Mouse (Mus musculus): ENCODE data around the gene Phf19. TPM values are rescaled to one million over a fixed set of nuclear protein-coding genes. Genes with fewer than 3 reads are reported as not detected.

The Phf19 gene
- polyA plus RNA-seq, 1 experiment from 2014 or later, result 1.3 TPM

DNA sequence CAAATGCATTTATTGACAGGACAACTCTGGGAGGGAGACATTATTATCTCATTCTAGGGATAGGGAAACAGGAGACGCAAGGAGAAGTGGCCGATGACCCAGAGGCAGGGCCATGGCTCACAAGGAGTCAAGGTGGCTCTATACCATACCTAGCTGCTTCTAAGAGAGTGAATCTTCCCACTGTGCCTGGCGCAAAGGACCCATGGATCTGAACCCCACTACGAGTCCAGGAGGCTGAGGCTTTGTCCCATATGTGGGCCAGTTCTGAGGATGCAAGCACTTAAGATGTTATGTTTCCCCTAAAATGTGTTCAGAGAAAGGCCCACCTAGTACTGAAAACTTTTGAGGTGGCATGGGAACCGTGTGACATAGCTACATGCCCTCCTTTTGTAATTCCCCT is 2.0 kb downstream of the Phf19 start:
- Histone ChIP-seq H3K9me3 (ENCODE audit: low read length) (no peaks in the 10 kb centered on the region), H3K27me3 (replicated peaks; ENCODE audit: insufficient read depth, low read length) (no peaks in the 10 kb centered on the region), H3K4me1 (ENCODE audit: insufficient read depth, low read depth, low read length) (peaks cover 11% of the 10 kb centered on the region), H3K27ac (ENCODE audit: low read length) (no peak overlapping the region), H3K36me3 (ENCODE audit: insufficient read depth, low read length) (no peaks in the 10 kb centered on the region), H3K9ac (replicated peaks; ENCODE audit: low read depth) (no peak overlapping the region), H3K4me2 (replicated peaks; ENCODE audit: low read depth, low read length) (no peak overlapping the region), H3K4me3 (ENCODE audit: low read depth, low read length) (no peak overlapping the region)
- WGBS, result 84% methylated on average over 5 of the region's 5 CpGs
- DNase-seq (ENCODE audit: low spot score) (no peak), ATAC-seq (no peak)
- TF ChIP-seq EP300 (IDR thresholded peaks at IDR 0.05) (no peak), CTCF (IDR thresholded peaks at IDR 0.05) (no peak)

DNA sequence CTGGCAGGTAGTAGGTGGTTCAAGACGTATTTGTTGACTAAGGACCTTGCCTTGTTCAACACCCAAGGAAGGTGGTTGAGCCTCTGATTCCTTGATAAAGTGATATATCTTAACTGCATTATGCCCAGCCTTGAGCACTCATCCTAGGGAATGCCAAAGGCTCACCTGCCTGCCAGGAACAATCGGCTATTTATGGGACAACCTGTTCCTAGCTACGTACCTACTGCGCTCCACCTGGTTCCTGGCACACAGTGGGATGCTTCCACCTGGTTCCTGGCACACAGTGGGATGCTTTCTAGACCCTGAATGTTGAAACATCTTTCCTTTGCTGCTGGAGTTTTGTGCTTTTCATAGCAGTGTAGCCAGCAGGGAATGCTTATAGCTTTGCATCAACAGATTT is 4.1 kb downstream of the Phf19 start:
- no peak for DNase-seq (ENCODE audit: low spot score)
- H3K27ac ChIP-seq (ENCODE audit: low read length), result no peak overlapping the region
- H3K4me1 ChIP-seq (ENCODE audit: insufficient read depth, low read depth, low read length), result peaks cover 9% of the 10 kb centered on the region
- WGBS, result 90% methylated on average over 4 of the region's 4 CpGs
- no peak overlapping the region for H3K4me2 ChIP-seq (replicated peaks; ENCODE audit: low read depth, low read length)
- no peaks in the 10 kb centered on the region for H3K36me3 ChIP-seq (ENCODE audit: insufficient read depth, low read length)
- no peak for ATAC-seq
- no peak overlapping the region for H3K9ac ChIP-seq (replicated peaks; ENCODE audit: low read depth)
- H3K27me3 ChIP-seq (replicated peaks; ENCODE audit: insufficient read depth, low read length), result no peaks in the 10 kb centered on the region
- no peak overlapping the region for H3K4me3 ChIP-seq (ENCODE audit: low read depth, low read length)
- no peaks in the 10 kb centered on the region for H3K9me3 ChIP-seq (ENCODE audit: low read length)
- TF ChIP-seq CTCF (IDR thresholded peaks at IDR 0.05), result no peak

DNA sequence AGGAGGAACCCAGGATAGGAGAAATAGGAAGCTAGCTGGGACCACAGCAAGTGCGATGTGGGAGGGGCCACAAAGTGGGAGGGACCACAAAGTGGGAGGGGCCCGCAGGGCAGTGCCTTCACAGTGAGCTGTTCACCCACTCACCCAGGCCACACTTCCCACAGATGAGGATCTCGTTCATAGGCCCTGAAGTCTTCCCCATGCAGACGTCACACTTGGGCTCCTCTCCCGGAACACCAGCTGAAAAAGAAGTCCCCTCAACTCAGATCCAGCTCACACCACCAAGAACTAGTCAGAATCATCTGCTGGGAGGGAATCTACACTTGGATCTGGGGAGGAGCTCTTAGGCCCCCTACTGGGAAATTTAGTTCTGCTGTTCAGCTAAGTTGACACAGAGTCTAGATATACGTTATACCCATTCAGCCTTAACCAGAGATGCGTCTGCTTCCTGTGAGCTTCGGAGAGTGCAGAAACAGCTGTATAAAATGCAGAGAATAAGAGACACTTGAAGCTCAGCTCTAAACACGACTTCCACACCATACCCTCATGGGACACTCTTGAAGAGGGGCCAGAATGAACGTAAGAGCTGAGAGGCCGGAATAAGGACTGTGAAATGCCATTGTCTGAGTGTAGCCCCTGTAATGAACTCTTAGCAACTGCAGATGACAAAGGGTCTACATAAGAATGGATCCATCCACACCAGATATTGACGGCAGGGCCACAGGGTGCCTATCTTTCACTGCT is 6.8 kb downstream of the Phf19 start:
- Histone ChIP-seq H3K9ac (replicated peaks; ENCODE audit: low read depth) (no peak overlapping the region), H3K4me3 (ENCODE audit: low read depth, low read length) (no peak overlapping the region), H3K36me3 (ENCODE audit: insufficient read depth, low read length) (no peaks in the 10 kb centered on the region), H3K4me1 (ENCODE audit: insufficient read depth, low read depth, low read length) (peaks cover 14% of the 10 kb centered on the region), H3K9me3 (ENCODE audit: low read length) (no peaks in the 10 kb centered on the region), H3K27me3 (replicated peaks; ENCODE audit: insufficient read depth, low read length) (no peaks in the 10 kb centered on the region), H3K27ac (ENCODE audit: low read length) (no peak overlapping the region), H3K4me2 (replicated peaks; ENCODE audit: low read depth, low read length) (no peak overlapping the region)
- TF ChIP-seq CTCF (IDR thresholded peaks at IDR 0.05) (peak; percentile 55), EP300 (IDR thresholded peaks at IDR 0.05) (no peak)
- peak; percentile 87 for DNase-seq (ENCODE audit: low spot score)
- no peak for ATAC-seq
- WGBS, result 46% methylated on average over 12 of the region's 12 CpGs

DNA sequence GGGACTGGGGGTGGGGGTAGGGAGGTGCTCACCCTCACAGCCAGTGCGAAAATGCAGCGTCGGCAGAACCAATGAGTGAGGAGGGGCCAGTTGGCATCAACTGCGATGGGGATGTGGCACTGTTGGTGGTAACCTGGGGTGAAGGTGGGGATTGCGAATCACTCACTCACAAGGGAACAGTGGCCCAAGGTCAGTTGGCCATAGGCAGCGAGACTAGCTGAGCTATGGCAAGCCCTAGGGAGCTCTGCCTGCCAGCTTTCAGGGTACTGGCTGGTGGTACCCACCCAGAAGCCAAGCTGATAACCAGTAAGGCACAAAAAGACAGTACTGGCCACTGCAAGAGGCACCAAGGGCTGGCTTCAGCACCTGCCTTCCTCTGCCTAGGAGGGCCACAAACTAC is 7.4 kb downstream of the Phf19 start:
- no peak overlapping the region for H3K27ac ChIP-seq (ENCODE audit: low read length)
- ATAC-seq (no peak), DNase-seq (ENCODE audit: low spot score) (no peak)
- H3K9me3 ChIP-seq (ENCODE audit: low read length), result no peaks in the 10 kb centered on the region
- H3K4me2 ChIP-seq (replicated peaks; ENCODE audit: low read depth, low read length), result no peak overlapping the region
- H3K27me3 ChIP-seq (replicated peaks; ENCODE audit: insufficient read depth, low read length), result no peaks in the 10 kb centered on the region
- H3K36me3 ChIP-seq (ENCODE audit: insufficient read depth, low read length), result no peaks in the 10 kb centered on the region
- peaks cover 14% of the 10 kb centered on the region for H3K4me1 ChIP-seq (ENCODE audit: insufficient read depth, low read depth, low read length)
- 69% methylated on average over 6 of the region's 6 CpGs for WGBS
- H3K4me3 ChIP-seq (ENCODE audit: low read depth, low read length), result no peak overlapping the region
- no peak overlapping the region for H3K9ac ChIP-seq (replicated peaks; ENCODE audit: low read depth)
- TF ChIP-seq CTCF (IDR thresholded peaks at IDR 0.05) (no peak), EP300 (IDR thresholded peaks at IDR 0.05) (no peak)

DNA sequence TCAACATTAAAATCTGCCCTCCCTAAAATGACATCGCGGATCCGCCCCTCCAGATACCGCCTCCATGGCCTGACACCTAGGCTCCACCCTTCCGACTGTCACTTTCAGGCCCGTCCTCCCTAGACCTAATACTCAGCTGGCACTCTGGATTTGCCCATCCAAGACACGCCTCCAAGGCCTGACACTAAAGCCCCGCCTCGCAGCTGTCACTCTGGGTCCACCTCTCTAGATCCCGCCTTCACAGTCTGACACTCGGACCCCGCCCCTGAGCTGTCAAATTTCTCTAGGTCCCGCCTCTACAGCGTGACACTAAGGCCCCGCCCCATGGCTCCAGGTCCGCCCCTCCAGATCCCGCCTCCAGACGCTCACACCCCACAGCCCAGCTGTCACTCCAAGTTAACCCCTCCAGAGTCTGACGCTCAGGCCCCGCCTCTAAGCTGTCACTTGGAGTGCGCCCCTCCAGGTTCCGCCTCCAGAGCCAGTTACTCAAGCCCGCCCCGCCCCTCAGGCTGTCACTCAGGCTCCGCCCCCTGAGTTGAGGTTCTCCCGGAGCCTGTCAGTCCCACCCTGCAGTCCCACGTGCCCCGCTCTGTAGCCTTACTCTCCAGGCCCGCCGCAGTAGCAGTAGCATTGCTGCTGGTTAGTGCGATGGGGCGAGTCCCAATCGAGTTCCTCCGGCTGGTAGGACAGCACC is 8.8 kb downstream of the Phf19 start:
- no peak overlapping the region for H3K9ac ChIP-seq (replicated peaks; ENCODE audit: low read depth)
- peaks cover 14% of the 10 kb centered on the region for H3K4me1 ChIP-seq (ENCODE audit: insufficient read depth, low read depth, low read length)
- H3K4me2 ChIP-seq (replicated peaks; ENCODE audit: low read depth, low read length), result peak overlapping the region; percentile 52
- ATAC-seq, result peak; percentile 93
- DNase-seq (ENCODE audit: low spot score), result peak; percentile 100
- peak overlapping the region; percentile 2; the same call in 1 of the 2 replicates for H3K4me3 ChIP-seq (ENCODE audit: low read depth, low read length)
- peak overlapping the region; percentile 74 for H3K27ac ChIP-seq (ENCODE audit: low read length)
- 2% methylated on average over 32 of the region's 34 CpGs for WGBS
- no peaks in the 10 kb centered on the region for H3K27me3 ChIP-seq (replicated peaks; ENCODE audit: insufficient read depth, low read length)
- TF ChIP-seq CTCF (IDR thresholded peaks at IDR 0.05) (no peak; the same call in 1 of the 2 replicates), EP300 (IDR thresholded peaks at IDR 0.05) (peak; percentile 39; the same call in 1 of the 2 replicates)
- H3K9me3 ChIP-seq (ENCODE audit: low read length), result no peaks in the 10 kb centered on the region
- H3K36me3 ChIP-seq (ENCODE audit: insufficient read depth, low read length), result no peaks in the 10 kb centered on the region

DNA sequence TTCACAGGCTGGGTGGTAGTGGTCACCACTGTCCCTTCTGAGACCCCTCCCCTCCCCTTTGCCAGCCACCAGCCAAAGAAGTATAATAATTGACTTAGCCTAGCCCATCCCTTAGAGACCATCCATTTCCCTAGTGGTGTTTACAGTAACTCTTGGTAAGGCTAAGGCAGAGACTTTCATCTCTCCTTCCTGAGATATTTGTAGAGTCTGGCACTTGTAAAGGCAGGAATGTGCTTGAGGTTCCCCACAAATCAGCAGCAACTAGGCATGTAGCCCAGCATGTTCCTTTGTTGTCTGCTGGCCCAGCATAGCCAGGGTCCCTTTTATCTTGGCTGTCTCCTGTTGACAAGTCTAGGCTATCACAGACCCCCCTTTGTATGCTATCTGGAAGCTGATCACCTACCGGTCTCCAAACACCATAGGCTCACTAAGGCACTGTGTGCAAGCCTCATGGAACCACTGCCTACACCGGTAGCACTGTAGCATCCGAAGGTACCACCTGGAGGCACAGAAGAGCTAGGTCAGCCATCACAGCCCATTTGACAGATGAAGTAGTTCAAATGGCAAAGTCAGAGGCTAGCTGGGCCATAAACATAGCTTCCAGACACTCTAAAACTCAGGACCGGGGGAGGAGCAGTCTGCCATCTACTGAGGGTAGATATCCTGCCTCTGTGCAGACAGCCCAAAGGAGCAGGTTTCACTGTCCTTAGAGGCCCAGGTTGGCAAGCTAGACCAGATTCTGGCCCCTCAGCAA is 10.0 kb downstream of the Phf19 start:
- Histone ChIP-seq H3K27me3 (replicated peaks; ENCODE audit: insufficient read depth, low read length) (no peaks in the 10 kb centered on the region), H3K9ac (replicated peaks; ENCODE audit: low read depth) (no peak overlapping the region), H3K27ac (ENCODE audit: low read length) (peak overlapping the region; percentile 74), H3K4me3 (ENCODE audit: low read depth, low read length) (no peak overlapping the region), H3K4me2 (replicated peaks; ENCODE audit: low read depth, low read length) (no peak overlapping the region), H3K4me1 (ENCODE audit: insufficient read depth, low read depth, low read length) (peaks cover 14% of the 10 kb centered on the region), H3K36me3 (ENCODE audit: insufficient read depth, low read length) (no peaks in the 10 kb centered on the region), H3K9me3 (ENCODE audit: low read length) (no peaks in the 10 kb centered on the region)
- 50% methylated on average over 4 of the region's 4 CpGs for WGBS
- no peak for ATAC-seq
- DNase-seq (ENCODE audit: low spot score), result peak; percentile 55
- 0 out of 2 replicates have a peak, but pooled peaks have one; percentile 34 for TF ChIP-seq EP300 (IDR thresholded peaks at IDR 0.05)
- no peak for TF ChIP-seq CTCF (IDR thresholded peaks at IDR 0.05)
